Mouse (Mus musculus) embryonic facial prominence, embryonic 14.5 days (tissue): ENCODE results near the gene Commd6. TPM values are rescaled to one million over a fixed set of nuclear protein-coding genes. Genes with fewer than 3 reads are reported as not detected.

Source experiments
- ATAC-seq: fragments of 200-750 bp; cut with Nextera tagmentation; 2 replicates; pipeline ENCODE4 v1.8.0; 2017; ENCODE audit warnings: low read depth, moderate number of reproducible peaks, moderate TSS enrichment
- DNase-seq: peaks from one replicate; pipeline ENCODE4 v3.0.0-alpha.2; 2015; ENCODE audit warnings: low spot score
- H3K27ac ChIP-seq: fragments of 300-500 bp; sonication (generic); replicated peaks from 2 replicates; pipeline ENCODE4 v1.5.1; 2014; ENCODE audit warnings: low read depth, mild to moderate bottlenecking, low read length, moderate library complexity
- H3K27me3 ChIP-seq: fragments of 300-500 bp; sonication (generic); replicated peaks from 2 replicates; pipeline ENCODE4 v1.6.1; 2014; ENCODE audit warnings: low read length; ENCODE audit not compliant: control insufficient read depth, insufficient read depth
- H3K36me3 ChIP-seq: fragments of 300-500 bp; sonication (generic); 2 replicates; pipeline ENCODE4 v1.6.1; 2014; ENCODE audit warnings: low read length, mixed read lengths; ENCODE audit not compliant: control insufficient read depth, insufficient read depth
- H3K4me1 ChIP-seq: fragments of 300-500 bp; sonication (generic); 2 replicates; pipeline ENCODE4 v1.6.1; 2014; ENCODE audit warnings: antibody characterized with exemption, low read length; ENCODE audit not compliant: control insufficient read depth, insufficient read depth
- H3K4me2 ChIP-seq: fragments of 300-500 bp; sonication (generic); 2 replicates; pipeline ENCODE4 v1.6.1; 2014; ENCODE audit warnings: low read depth, mild to moderate bottlenecking, low read length, moderate library complexity, mixed read lengths
- H3K4me3 ChIP-seq: fragments of 300-500 bp; sonication (generic); 2 replicates; pipeline ENCODE4 v1.5.1; 2014; ENCODE audit warnings: low read depth, mild to moderate bottlenecking, low read length
- H3K9ac ChIP-seq: fragments of 300-500 bp; sonication (generic); 2 replicates; pipeline ENCODE4 v1.6.1; 2014; ENCODE audit warnings: low read depth, mild to moderate bottlenecking, low read length, moderate library complexity, mixed read lengths
- H3K9me3 ChIP-seq: fragments of 300-500 bp; sonication (generic); 2 replicates; pipeline ENCODE4 v1.6.1; 2016; ENCODE audit warnings: low read length; ENCODE audit not compliant: control insufficient read depth
- WGBS: fragments of 180-500 bp; shearing (Covaris S2); extraction: QIAGEN DNeasy Blood & Tissue Kit; methylation state at CpG from one replicate; pipeline ENCODE4 v1.1.7; 2014; 5-methylcytosine and 5-hydroxymethylcytosine counted together
- polyA plus RNA-seq: library from polyadenylated mRNA; unstranded; fragments of >200 nt; fragmentation: Nextera tagmentation; extraction: Ambion mirVana; gene quantifications from 2 replicates; pipeline ENCODE4 v1.2.1, GENCODE M21; 2014

Gene Commd6
- polyA plus RNA-seq, 1 experiment from 2014 or later: 68.8 TPM

DNA sequence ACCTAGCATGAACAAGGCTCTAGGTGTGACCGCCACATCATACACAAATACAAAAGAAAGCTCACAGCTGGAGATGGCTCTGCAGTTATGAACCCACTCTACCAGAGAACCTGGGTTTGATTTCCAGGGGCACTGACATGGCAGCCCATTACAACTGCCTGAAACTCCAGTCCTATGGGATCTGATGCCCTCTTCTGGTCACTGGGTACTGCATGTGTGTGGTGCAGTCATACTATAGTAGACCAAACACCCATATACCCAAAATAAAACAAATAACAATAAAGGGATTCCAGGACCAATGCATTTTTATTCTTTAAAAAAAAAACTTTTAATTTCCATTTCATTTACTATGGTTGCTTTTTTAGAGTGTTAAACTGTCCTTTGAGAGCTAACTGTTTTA is 4.7 kb downstream of the Commd6 start:
- no peak overlapping the region for H3K27ac ChIP-seq
- H3K9ac ChIP-seq: no peak overlapping the region
- DNase-seq (no peak), ATAC-seq (no peak)
- peaks cover 31% of the 10 kb centered on the region for H3K36me3 ChIP-seq
- 0 out of 2 replicates have a peak, but pooled peaks cover 4% of the 10 kb centered on the region for H3K4me1 ChIP-seq
- H3K4me3 ChIP-seq: no peak overlapping the region
- 80% methylated on average over 1 of the region's 1 CpGs for WGBS
- no peaks in the 10 kb centered on the region for H3K9me3 ChIP-seq
- H3K27me3 ChIP-seq: no peaks in the 10 kb centered on the region
- no peak overlapping the region for H3K4me2 ChIP-seq

GRCm38 (mm10) chr14:101630548-101630947 is 9.9 kb downstream of the Commd6 start:
- H3K9me3 ChIP-seq: no peaks in the 10 kb centered on the region
- no peak overlapping the region for H3K4me3 ChIP-seq
- H3K4me1 ChIP-seq: no peaks in the 10 kb centered on the region
- 84% methylated on average over 2 of the region's 2 CpGs for WGBS
- DNase-seq (no peak), ATAC-seq (no peak)
- H3K36me3 ChIP-seq: peaks cover 31% of the 10 kb centered on the region
- H3K27me3 ChIP-seq: no peaks in the 10 kb centered on the region
- H3K4me2 ChIP-seq: no peak overlapping the region
- no peak overlapping the region for H3K9ac ChIP-seq
- no peak overlapping the region for H3K27ac ChIP-seq

DNA sequence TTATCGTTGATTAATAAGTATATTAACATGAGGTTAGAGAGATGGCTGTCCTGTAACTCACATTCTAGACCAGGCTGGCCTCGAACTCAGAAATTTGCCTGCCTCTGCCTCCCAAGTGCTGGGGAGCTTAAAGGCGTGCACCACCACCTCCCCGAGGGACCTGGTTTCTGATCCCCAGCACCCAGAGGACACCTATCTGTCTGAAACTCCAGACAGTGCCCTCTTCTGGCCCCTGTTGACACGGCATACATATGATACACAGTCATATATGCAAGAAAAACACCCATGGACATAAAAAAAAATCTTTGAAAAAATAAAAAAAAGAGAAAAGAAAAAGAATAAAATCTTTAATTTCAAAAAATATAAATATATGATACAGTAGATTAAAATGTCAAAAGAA is 22.8 kb downstream of the Commd6 start:
- Histone ChIP-seq H3K36me3 (no peaks in the 10 kb centered on the region), H3K27ac (no peak overlapping the region), H3K4me2 (no peak overlapping the region), H3K9ac (no peak overlapping the region), H3K9me3 (no peaks in the 10 kb centered on the region), H3K4me1 (no peaks in the 10 kb centered on the region), H3K4me3 (no peak overlapping the region), H3K27me3 (no peaks in the 10 kb centered on the region)
- no peak for DNase-seq
- no peak for ATAC-seq
- 94% methylated on average over 5 of the region's 5 CpGs for WGBS

DNA sequence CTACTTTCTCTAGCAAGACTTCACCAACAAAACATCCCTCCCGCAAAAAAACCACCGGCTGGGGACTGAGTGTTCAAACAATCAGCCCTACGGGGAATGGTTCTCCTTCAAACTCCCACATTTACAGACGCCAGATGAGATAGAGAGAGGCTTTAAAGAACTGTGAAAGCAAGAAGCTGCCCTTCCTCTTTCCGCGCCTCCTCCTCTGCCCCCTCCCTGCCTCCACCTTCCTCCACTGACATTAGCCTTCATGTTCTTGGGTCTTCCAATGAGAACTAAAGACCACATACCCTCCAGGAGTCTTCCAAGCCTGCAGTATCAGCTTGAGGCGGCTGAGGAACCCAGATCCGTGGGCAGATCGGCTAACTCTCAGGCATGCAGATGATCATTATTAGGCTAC is 24.3 kb downstream of the Commd6 start:
- H3K9ac ChIP-seq: no peak overlapping the region
- DNase-seq (no peak), ATAC-seq (no peak)
- no peaks in the 10 kb centered on the region for H3K4me1 ChIP-seq
- H3K36me3 ChIP-seq: no peaks in the 10 kb centered on the region
- H3K27ac ChIP-seq: no peak overlapping the region
- H3K9me3 ChIP-seq: no peaks in the 10 kb centered on the region
- no peaks in the 10 kb centered on the region for H3K27me3 ChIP-seq
- 79% methylated on average over 9 of the region's 9 CpGs for WGBS
- no peak overlapping the region for H3K4me2 ChIP-seq
- H3K4me3 ChIP-seq: no peak overlapping the region

DNA sequence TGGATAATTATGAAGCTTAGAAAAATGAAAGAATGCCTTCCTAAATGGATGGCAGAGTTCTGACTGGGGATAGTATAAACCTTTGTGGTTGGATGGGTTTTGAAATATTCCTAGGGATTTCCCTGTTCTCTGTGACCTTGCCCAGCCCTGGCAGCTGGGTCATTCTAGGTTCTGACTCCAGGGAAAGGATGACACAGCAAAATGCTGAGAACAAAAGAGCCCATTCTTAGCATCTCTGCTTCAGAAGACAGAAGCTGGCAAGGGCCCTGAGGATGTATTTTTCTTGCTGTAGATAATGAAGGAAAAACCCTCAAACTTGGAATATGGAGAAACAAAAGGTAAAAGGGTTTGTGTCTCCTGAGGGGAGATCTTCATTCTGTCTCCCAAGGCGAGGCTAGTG is 27.3 kb downstream of the Commd6 start:
- WGBS: 50% methylated on average over 1 of the region's 1 CpGs
- H3K9ac ChIP-seq: no peak overlapping the region
- ATAC-seq (no peak), DNase-seq (no peak)
- no peak overlapping the region for H3K4me2 ChIP-seq
- H3K27ac ChIP-seq: no peak overlapping the region
- no peak overlapping the region for H3K4me3 ChIP-seq
- H3K4me1 ChIP-seq: no peaks in the 10 kb centered on the region
- H3K9me3 ChIP-seq: no peaks in the 10 kb centered on the region
- H3K36me3 ChIP-seq: no peaks in the 10 kb centered on the region
- no peaks in the 10 kb centered on the region for H3K27me3 ChIP-seq

DNA sequence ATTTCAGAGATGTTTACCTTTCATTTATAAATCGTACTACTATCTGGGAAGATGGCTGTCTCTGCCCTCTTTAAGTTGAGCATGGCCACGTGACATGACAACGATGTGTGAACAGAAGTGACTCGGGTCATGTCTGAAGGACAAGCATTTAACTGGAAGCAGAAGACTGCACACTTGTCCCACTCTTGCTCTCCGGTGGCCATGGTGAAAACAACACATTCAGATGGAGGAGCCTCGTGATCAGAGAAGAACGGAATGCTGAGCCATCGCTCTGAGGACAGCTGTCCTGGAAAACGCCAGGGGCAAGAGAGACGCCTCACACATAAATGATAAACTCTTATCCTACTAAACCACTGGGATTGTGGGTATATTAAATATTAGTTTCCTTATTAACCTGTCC is 29.8 kb downstream of the Commd6 start:
- no peak for ATAC-seq
- Histone ChIP-seq H3K9me3 (no peaks in the 10 kb centered on the region), H3K4me1 (no peaks in the 10 kb centered on the region), H3K27me3 (no peaks in the 10 kb centered on the region), H3K36me3 (no peaks in the 10 kb centered on the region), H3K4me2 (no peak overlapping the region), H3K4me3 (no peak overlapping the region), H3K9ac (no peak overlapping the region), H3K27ac (no peak overlapping the region)
- WGBS: 74% methylated on average over 10 of the region's 10 CpGs
- DNase-seq: no peak

DNA sequence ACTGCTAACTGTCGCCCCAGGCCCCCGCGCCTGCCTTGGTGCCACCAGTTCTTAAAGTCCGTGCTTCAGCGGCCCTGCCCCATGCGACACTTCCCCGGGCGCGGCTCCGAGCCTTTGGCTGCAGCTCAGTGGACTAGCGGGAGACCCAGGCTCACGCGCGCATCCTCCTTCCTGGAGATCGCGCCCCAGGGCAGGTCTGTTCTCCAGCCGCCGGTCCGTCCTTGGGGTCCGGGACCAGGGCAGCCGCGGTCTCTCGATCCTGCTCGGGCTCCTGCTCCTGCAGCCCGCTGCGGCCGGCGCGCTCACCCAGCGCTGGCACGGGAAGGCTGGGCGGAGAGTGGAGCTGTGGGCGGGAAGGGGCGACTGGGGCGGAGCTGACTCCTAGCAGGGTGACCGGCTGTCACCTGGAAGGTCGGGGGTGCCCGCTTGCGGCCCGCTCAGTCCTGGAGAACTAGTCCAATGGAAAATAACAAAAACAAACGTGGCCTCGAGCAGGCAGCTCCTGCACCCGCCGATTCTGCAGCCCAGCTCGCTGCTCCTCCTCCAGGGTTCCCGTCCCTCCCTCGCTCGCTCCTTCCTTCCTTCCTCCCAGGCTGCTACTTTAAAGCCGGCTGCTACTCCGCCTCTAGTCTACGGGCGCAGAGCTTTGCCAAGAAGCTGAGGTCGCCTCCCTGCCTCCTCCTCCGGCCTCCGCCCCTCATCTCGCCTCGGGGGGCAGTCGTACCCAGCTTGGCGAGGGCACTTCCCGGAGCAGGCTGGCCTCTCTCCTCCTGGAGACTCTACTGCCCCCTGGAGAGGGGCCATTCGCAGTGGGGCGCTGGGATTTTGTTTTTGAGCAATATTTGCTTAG is 31.7 kb downstream of the Commd6 start, which contains the start of gene Tbc1d4:
Gene Tbc1d4, minus strand, starts transcription at position 673 of the 850 bp plus-strand sequence.
- under 1% methylated on average over 32 of the region's 62 CpGs for WGBS
- Histone ChIP-seq H3K4me2 (peak within 1 kb of the TSS; percentile 98), H3K27me3 (no peaks in the 10 kb centered on the region), H3K9ac (peak within 1 kb of the TSS; percentile 76), H3K4me1 (no peaks in the 10 kb centered on the region), H3K36me3 (no peaks in the 10 kb centered on the region), H3K9me3 (no peaks in the 10 kb centered on the region), H3K4me3 (peak within 1 kb of the TSS; percentile 86), H3K27ac (peak within 1 kb of the TSS; percentile 76)
- ATAC-seq (peak; percentile 92), DNase-seq (peak; percentile 93)

DNA sequence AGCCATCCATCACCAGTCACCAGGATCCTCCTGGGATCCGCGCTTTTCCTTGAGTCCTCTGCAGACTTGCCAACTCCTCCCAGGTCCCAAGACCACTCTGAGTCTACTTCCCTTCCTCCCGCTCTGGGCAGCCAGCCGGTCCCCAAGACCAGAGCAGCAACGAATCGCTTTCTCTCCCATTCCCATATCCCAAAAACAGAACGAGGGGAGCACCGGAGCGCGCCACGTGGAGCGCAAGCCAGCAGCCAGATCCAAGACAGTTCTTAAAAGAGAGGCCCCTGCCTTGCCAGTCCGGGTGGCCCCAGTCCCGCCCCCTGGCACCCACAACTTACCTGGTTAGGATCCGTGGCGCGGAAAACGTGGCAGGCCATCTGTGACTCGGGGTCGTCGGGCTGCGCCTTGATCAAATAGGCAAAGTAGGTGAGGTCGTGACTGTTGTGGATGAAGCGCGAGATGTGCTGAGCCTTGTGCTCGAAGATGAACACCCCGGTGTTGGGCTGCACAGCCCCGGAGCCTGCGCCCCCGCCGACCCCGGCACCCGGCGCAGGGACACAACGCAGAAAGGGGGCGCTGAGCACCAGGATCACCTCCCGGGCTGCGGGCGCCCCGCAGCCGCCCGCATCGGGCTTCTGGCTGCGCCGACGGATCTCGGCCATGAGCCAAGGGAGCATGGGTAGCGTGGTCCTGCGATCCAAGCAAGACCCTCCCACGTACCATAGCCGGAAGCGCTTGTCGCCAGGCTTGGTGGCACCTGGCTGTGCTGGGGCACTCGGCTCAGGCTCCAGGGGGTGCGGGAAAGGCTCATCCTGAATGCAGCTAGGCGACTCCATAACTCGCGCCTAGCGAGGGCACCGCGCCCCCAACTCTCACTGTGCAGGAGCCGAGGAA is 32.6 kb downstream of the Commd6 start:
- H3K27me3 ChIP-seq: no peaks in the 10 kb centered on the region
- H3K4me3 ChIP-seq: peak overlapping the region; percentile 86
- H3K9me3 ChIP-seq: no peaks in the 10 kb centered on the region
- peak overlapping the region; percentile 76 for H3K27ac ChIP-seq
- DNase-seq (peak; percentile 30), ATAC-seq (peak; percentile 44)
- H3K9ac ChIP-seq: peak overlapping the region; percentile 76
- 1% methylated on average over 43 of the region's 62 CpGs for WGBS
- no peaks in the 10 kb centered on the region for H3K4me1 ChIP-seq
- H3K36me3 ChIP-seq: no peaks in the 10 kb centered on the region
- H3K4me2 ChIP-seq: peak overlapping the region; percentile 98
